Mouse (Mus musculus) midbrain, embryonic 10.5 days (tissue): ENCODE measurements around the gene Clec2l. TPM values are rescaled to one million over a fixed set of nuclear protein-coding genes. Genes with fewer than 3 reads are reported as not detected.

Source experiments
- DNase-seq: peaks from one replicate; pipeline ENCODE4 v3.0.0-alpha.2; 2017; ENCODE audit warnings: low spot score
- H3K27ac ChIP-seq: fragments of 300-500 bp; sonication (generic); replicated peaks from 2 replicates; pipeline ENCODE4 v1.5.1; 2016; ENCODE audit warnings: mild to moderate bottlenecking
- H3K27me3 ChIP-seq: fragments of 300-500 bp; sonication (generic); 2 replicates; pipeline ENCODE4 v1.6.1; 2016; ENCODE audit warnings: low read depth, mild to moderate bottlenecking; ENCODE audit not compliant: poor library complexity, severe bottlenecking
- H3K36me3 ChIP-seq: fragments of 300-500 bp; sonication (generic); 2 replicates; pipeline ENCODE4 v1.6.1; 2016; ENCODE audit warnings: mild to moderate bottlenecking, moderate library complexity
- H3K4me1 ChIP-seq: fragments of 300-500 bp; sonication (generic); 2 replicates; pipeline ENCODE4 v1.6.1; 2016
- H3K4me3 ChIP-seq: fragments of 300-500 bp; sonication (generic); 2 replicates; pipeline ENCODE4 v1.5.1; 2016; ENCODE audit warnings: mild to moderate bottlenecking, moderate library complexity
- H3K9me3 ChIP-seq: fragments of 300-500 bp; sonication (generic); replicated peaks from 2 replicates; pipeline ENCODE4 v1.6.1; 2016; ENCODE audit warnings: mild to moderate bottlenecking
- WGBS: fragments of 180-500 bp; shearing (Covaris S2); methylation state at CpG from one replicate; pipeline ENCODE4 v1.1.7; 2016; 5-methylcytosine and 5-hydroxymethylcytosine counted together
- polyA plus RNA-seq: library from polyadenylated mRNA; unstranded; fragments of >200 nt; fragmentation: Nextera tagmentation; extraction: Ambion mirVana; gene quantifications from 2 replicates; pipeline ENCODE4 v1.2.1, GENCODE M21; 2016

Clec2l gene
- polyA plus RNA-seq, 1 experiment from 2014 or later, result 1.3 TPM

GRCm38 (mm10) chr6:38704264-38704984 is 41.6 kb downstream of the Clec2l start:
- no peak for DNase-seq

GRCm38 (mm10) chr6:38710449-38710848 is 47.6 kb downstream of the Clec2l start:
- 97% methylated on average over 3 of the region's 3 CpGs for WGBS
- Histone ChIP-seq H3K4me3 (no peak overlapping the region), H3K27me3 (no peaks in the 10 kb centered on the region), H3K4me1 (no peaks in the 10 kb centered on the region), H3K27ac (no peak overlapping the region), H3K9me3 (no peaks in the 10 kb centered on the region), H3K36me3 (peaks cover 100% of the 10 kb centered on the region)
- DNase-seq, result no peak

More at GRCm38 (mm10) chr6:38704264-38704984, 41.6 kb downstream of the Clec2l start:
- Histone ChIP-seq H3K36me3 (peaks cover 97% of the 10 kb centered on the region), H3K27me3 (no peaks in the 10 kb centered on the region), H3K9me3 (no peaks in the 10 kb centered on the region), H3K27ac (no peak overlapping the region), H3K4me3 (no peak overlapping the region), H3K4me1 (no peaks in the 10 kb centered on the region)
- WGBS, result 93% methylated on average over 7 of the region's 7 CpGs

GRCm38 (mm10) chr6:38713957-38714898 is 51.4 kb downstream of the Clec2l start:
- Histone ChIP-seq H3K9me3 (no peaks in the 10 kb centered on the region), H3K4me3 (no peak overlapping the region), H3K27ac (no peak overlapping the region), H3K4me1 (no peaks in the 10 kb centered on the region), H3K36me3 (peaks cover 100% of the 10 kb centered on the region), H3K27me3 (no peaks in the 10 kb centered on the region)
- DNase-seq, result no peak
- 92% methylated on average over 19 of the region's 19 CpGs for WGBS

DNA sequence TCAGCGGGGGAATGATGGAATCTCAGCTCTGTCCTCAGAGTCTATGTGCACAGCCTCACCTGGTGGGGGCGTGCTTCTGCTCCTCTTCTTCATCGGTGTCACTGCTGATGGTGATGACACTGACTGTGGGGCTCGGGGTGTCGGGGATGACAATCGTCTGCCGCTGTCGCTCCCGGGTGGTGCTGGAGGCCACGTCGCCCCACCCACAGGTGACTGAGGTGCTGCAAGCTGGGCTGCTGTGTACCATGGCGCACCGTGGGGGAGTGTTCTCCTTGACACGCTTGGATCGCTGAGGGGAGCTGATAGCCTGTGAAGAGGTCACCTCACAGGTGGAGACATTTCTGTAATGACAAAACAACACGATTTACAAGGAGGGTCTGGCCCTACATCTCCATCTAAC is 53.0 kb downstream of the Clec2l start:
- DNase-seq, result no peak
- no peaks in the 10 kb centered on the region for H3K27me3 ChIP-seq
- WGBS, result 94% methylated on average over 16 of the region's 16 CpGs
- H3K4me1 ChIP-seq, result no peaks in the 10 kb centered on the region
- H3K9me3 ChIP-seq, result no peaks in the 10 kb centered on the region
- no peak overlapping the region for H3K27ac ChIP-seq
- no peak overlapping the region for H3K4me3 ChIP-seq
- peaks cover 100% of the 10 kb centered on the region for H3K36me3 ChIP-seq

DNA sequence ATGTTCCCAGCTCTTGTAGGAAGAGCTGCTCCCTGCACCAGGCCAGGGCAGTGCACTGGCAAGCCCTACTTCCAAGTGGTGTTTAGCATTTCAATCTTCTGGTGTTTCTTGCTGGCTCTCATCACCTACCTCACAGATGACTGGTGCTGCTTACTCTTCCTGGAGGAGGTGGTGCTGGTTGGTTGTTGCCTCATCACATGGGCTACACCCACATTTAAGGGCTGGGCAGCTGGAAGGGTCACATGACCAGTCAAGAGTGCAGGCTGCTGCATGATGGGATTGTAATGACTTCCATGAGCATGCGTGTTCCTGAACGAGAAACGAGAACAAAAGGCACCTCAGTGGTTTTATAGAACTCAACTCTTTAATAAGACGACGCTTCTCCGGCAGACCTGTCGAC is 55.8 kb downstream of the Clec2l start:
- Histone ChIP-seq H3K27me3 (no peaks in the 10 kb centered on the region), H3K4me3 (no peak overlapping the region), H3K9me3 (no peaks in the 10 kb centered on the region), H3K36me3 (peaks cover 92% of the 10 kb centered on the region), H3K4me1 (no peaks in the 10 kb centered on the region), H3K27ac (no peak overlapping the region)
- 94% methylated on average over 7 of the region's 7 CpGs for WGBS
- no peak for DNase-seq

DNA sequence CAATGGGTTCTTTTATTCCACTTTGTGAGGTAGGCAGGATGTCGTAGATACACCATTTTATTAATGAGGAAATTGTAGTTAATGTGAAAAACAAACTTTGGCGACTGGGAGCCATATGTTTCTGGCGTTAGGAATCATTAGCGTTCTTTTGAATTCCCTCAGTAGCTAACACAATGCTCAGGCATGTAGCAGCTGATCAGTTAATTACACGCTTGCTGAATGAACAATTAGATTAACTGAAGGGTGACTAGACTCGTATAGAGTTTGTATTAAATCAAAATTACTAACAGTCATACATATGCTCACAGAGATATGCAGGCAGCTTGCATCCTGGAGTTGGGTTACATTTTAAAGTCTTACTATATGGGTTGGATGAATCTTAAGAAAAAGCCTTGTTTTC is 56.4 kb downstream of the Clec2l start:
- 83% methylated on average over 6 of the region's 6 CpGs for WGBS
- H3K4me3 ChIP-seq, result no peak overlapping the region
- no peak for DNase-seq
- peaks cover 91% of the 10 kb centered on the region for H3K36me3 ChIP-seq
- no peaks in the 10 kb centered on the region for H3K9me3 ChIP-seq
- H3K4me1 ChIP-seq, result no peaks in the 10 kb centered on the region
- no peak overlapping the region for H3K27ac ChIP-seq
- H3K27me3 ChIP-seq, result no peaks in the 10 kb centered on the region

DNA sequence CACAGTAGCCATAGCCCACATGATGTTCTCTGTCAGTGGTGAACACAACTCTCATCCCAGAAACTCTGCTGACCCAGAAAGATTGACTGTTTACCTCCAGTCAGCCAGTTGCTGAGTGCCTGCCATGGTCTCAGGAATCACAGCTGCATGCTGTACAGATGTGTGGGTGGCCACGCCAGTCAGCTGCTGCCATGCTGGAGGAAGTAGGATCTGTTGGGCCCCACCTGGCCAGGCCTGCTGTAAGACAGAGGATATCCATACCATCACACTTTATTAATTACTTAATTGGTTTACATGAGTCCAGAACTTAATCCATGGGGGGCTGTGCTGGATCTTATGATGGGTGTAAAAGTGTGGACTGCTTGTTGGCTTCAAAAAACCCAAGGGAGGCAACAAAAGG is 58.5 kb downstream of the Clec2l start:
- Histone ChIP-seq H3K4me3 (no peak overlapping the region), H3K36me3 (peaks cover 83% of the 10 kb centered on the region), H3K27me3 (peaks cover 4% of the 10 kb centered on the region; the same call in 1 of the 2 replicates), H3K4me1 (no peaks in the 10 kb centered on the region), H3K27ac (no peak overlapping the region), H3K9me3 (no peaks in the 10 kb centered on the region)
- no peak for DNase-seq
- 87% methylated on average over 1 of the region's 1 CpGs for WGBS

DNA sequence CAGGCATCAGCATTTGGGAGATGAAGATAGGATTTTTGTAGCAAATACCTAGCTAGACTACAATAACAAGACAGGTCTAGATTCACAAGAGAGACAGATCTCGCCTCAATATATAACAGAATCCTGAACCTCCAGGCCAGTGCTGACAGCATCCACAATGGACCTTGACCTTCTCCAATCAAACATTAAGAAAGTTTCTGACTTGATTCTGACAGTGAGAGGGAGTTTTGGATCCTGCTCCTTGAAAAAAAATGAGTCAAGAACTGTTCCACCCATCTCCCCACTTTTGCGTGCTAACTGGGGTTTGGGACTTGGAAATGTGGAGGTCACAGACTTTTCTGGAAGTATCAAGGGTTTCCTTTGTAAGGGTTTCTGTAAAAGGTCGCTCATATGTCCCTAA is 62.6 kb downstream of the Clec2l start:
- H3K36me3 ChIP-seq, result peaks cover 68% of the 10 kb centered on the region
- H3K27ac ChIP-seq, result no peak overlapping the region
- WGBS, result 92% methylated on average over 3 of the region's 3 CpGs
- H3K4me3 ChIP-seq, result no peak overlapping the region
- H3K27me3 ChIP-seq, result peaks cover 4% of the 10 kb centered on the region; the same call in 1 of the 2 replicates
- peaks cover 17% of the 10 kb centered on the region for H3K4me1 ChIP-seq
- no peaks in the 10 kb centered on the region for H3K9me3 ChIP-seq
- no peak for DNase-seq

Other genes starting within 250 kb of the Clec2l start
- 13.9 and 16.4 TPM in 2 replicates for gene Ubn2, start 229.1 kb upstream of the Clec2l start, polyA plus RNA-seq
- 121 TPM in 2 replicates for gene Fmc1, start 129.6 kb upstream of the Clec2l start, polyA plus RNA-seq
- gene Luc7l2, start 111.7 kb upstream of the Clec2l start, polyA plus RNA-seq, result 36.1 and 37.4 TPM in 2 replicates
- 0.14 TPM in 1 of 2 replicates, not detected in the other for gene Klrg2, start 25.8 kb upstream of the Clec2l start, polyA plus RNA-seq
- gene Tbxas1, start 212.3 kb downstream of the Clec2l start, polyA plus RNA-seq, result 1.1 and 1.8 TPM in 2 replicates
- gene Hipk2, start 213.1 kb downstream of the Clec2l start, polyA plus RNA-seq, result 25.9 and 29.7 TPM in 2 replicates